Mouse (Mus musculus) stomach, embryonic 16.5 days (tissue): ENCODE results near the gene Ascc1. TPM values are rescaled to one million over a fixed set of nuclear protein-coding genes. Genes with fewer than 3 reads are reported as not detected.
A peak's percentile ranks its signal among the peaks of the same experiment; 100 is the strongest.

Experiments used
- ATAC-seq: fragments of 200-750 bp; cut with Nextera tagmentation; 2 replicates; pipeline ENCODE4 v1.8.0; 2017; ENCODE audit warnings: moderate number of reproducible peaks, moderate TSS enrichment; ENCODE audit not compliant: insufficient read depth, low FRiP score
- H3K27ac ChIP-seq: fragments of 300-500 bp; sonication (generic); 2 replicates; pipeline ENCODE4 v1.5.1; 2014; ENCODE audit warnings: low read length
- H3K27me3 ChIP-seq: fragments of 300-500 bp; sonication (generic); 2 replicates; pipeline ENCODE4 v1.6.1; 2014; ENCODE audit warnings: low read length, control low read depth, mixed read lengths; ENCODE audit not compliant: control insufficient read depth, insufficient read depth
- H3K36me3 ChIP-seq: fragments of 300-500 bp; sonication (generic); 2 replicates; pipeline ENCODE4 v1.6.1; 2014; ENCODE audit warnings: low read length; ENCODE audit not compliant: control insufficient read depth, insufficient read depth
- H3K4me1 ChIP-seq: fragments of 300-500 bp; sonication (generic); 2 replicates; pipeline ENCODE4 v1.6.1; 2014; ENCODE audit warnings: low read length, control low read depth, mixed read lengths; ENCODE audit not compliant: control insufficient read depth, insufficient read depth
- H3K4me2 ChIP-seq: fragments of 300-500 bp; sonication (generic); 2 replicates; pipeline ENCODE4 v1.6.1; 2014; ENCODE audit warnings: low read depth, low read length, mixed read lengths
- H3K4me3 ChIP-seq: fragments of 300-500 bp; sonication (generic); replicated peaks from 2 replicates; pipeline ENCODE4 v1.5.1; 2014; ENCODE audit warnings: mild to moderate bottlenecking, low read length
- H3K9ac ChIP-seq: fragments of 300-500 bp; sonication (generic); 2 replicates; pipeline ENCODE4 v1.6.1; 2014; ENCODE audit warnings: low read length
- H3K9me3 ChIP-seq: fragments of 300-500 bp; sonication (generic); replicated peaks from 2 replicates; pipeline ENCODE4 v1.6.1; 2016; ENCODE audit warnings: low read length, control low read depth; ENCODE audit not compliant: control insufficient read depth
- WGBS: fragments of 180-500 bp; shearing (Covaris S2); extraction: QIAGEN DNeasy Blood & Tissue Kit; methylation state at CpG from one replicate; pipeline ENCODE4 v1.1.7; 2014; 5-methylcytosine and 5-hydroxymethylcytosine counted together
- polyA plus RNA-seq: library from polyadenylated mRNA; unstranded; fragments of >200 nt; fragmentation: Nextera tagmentation; extraction: Ambion mirVana; gene quantifications from 2 replicates; pipeline ENCODE4 v1.2.1, GENCODE M21; 2015

The Ascc1 gene
- polyA plus RNA-seq, 1 experiment from 2014 or later = 45.2 TPM

DNA sequence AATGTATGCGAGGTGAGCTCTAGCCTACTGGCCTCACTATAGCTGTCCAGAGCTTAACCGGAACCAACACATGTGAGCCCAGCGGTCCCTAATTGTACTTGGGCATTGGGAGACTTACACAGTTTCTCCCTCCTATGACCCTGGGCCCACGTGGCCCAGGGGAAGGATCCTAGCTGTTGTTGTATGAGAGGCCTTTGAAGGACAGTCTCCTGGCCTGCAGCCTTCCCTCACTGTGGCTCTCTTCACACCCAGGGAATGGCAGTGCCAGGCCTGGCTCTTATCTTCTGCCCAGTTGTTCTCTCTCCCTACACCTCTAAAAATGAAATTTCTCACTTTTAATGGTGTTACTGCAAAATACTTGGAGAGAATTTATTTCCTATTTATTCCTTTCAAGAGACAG, 114.4 kb downstream of the Ascc1 start:
- H3K9me3 ChIP-seq = no peaks in the 10 kb centered on the region
- H3K9ac ChIP-seq = no peak overlapping the region
- peaks cover 8% of the 10 kb centered on the region for H3K4me1 ChIP-seq
- H3K27ac ChIP-seq = no peak overlapping the region
- 56% methylated on average over 4 of the region's 4 CpGs for WGBS
- no peaks in the 10 kb centered on the region for H3K27me3 ChIP-seq
- no peak overlapping the region for H3K4me2 ChIP-seq
- H3K36me3 ChIP-seq = no peaks in the 10 kb centered on the region
- no peak for ATAC-seq
- H3K4me3 ChIP-seq = no peak overlapping the region

DNA sequence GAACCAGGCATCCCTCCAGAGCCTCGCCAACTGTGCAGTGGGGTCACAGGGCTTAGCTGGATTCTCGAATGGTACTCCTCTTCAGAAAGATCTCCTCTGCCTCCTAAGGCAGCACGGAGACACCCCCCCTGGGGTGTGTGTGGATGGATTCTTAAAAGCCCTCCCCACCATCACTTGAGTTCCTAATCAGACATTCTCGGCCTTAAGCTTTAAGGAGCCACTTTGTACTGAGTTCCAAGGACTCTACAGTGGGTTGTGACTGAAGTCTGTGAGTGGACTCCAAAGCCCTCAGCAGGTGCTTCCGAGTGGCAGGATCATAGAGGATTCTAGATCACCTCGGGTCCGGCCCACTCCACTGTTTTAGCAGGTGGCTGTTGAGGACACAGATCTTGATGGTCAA, 115.9 kb downstream of the Ascc1 start:
- H3K4me3 ChIP-seq = no peak overlapping the region
- H3K36me3 ChIP-seq = no peaks in the 10 kb centered on the region
- WGBS = 69% methylated on average over 7 of the region's 7 CpGs
- no peak overlapping the region for H3K4me2 ChIP-seq
- no peak overlapping the region for H3K9ac ChIP-seq
- no peak for ATAC-seq
- no peak overlapping the region for H3K27ac ChIP-seq
- H3K9me3 ChIP-seq = no peaks in the 10 kb centered on the region
- no peaks in the 10 kb centered on the region for H3K27me3 ChIP-seq
- peaks cover 8% of the 10 kb centered on the region for H3K4me1 ChIP-seq

DNA sequence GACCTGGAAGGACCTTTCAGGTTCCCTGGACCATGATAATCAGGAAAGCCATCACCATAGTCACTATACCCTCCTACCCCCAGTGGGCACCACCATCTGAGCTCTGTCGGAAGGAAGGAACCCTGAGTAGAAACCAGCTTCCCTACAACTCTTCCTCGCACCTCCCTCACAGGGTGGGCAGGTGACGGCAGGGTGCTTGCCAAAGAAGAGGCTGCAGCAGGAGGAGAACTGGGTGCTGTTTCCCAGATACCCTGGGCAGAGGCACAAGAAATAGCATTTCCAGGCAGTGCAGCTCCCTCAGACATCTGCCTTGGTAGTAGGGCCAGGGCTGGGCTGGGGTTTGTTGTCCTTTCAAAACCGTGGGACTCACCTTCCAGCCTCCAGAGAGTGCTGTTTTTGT, 118.0 kb downstream of the Ascc1 start:
- H3K36me3 ChIP-seq = no peaks in the 10 kb centered on the region
- no peak for ATAC-seq
- H3K4me2 ChIP-seq = no peak overlapping the region
- no peaks in the 10 kb centered on the region for H3K9me3 ChIP-seq
- peaks cover 6% of the 10 kb centered on the region for H3K4me1 ChIP-seq
- H3K27ac ChIP-seq = no peak overlapping the region
- 74% methylated on average over 4 of the region's 4 CpGs for WGBS
- H3K4me3 ChIP-seq = no peak overlapping the region
- no peak overlapping the region for H3K9ac ChIP-seq
- no peaks in the 10 kb centered on the region for H3K27me3 ChIP-seq

DNA sequence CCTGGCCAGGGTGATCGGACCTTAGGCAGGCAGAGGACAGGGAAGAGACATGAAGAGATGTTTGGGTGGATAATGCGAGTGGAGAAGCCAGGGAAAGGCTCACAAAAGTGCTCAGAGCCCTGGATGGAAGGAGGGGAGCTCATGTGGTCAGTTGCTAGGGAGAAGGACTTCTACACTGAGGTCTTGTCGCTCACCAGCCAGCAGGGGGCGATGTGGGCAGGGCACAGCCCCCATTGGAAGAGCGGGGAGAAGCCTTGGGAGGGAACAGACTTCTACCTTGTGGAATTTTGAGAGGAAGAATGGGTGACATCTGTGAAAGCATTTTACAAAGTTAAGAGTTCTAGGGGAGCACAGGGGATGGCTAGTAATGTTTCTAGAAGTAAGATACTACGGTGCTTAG, 121.5 kb downstream of the Ascc1 start:
- H3K27me3 ChIP-seq = no peaks in the 10 kb centered on the region
- 66% methylated on average over 6 of the region's 6 CpGs for WGBS
- no peak for ATAC-seq
- H3K4me2 ChIP-seq = no peak overlapping the region
- no peaks in the 10 kb centered on the region for H3K36me3 ChIP-seq
- no peaks in the 10 kb centered on the region for H3K9me3 ChIP-seq
- H3K9ac ChIP-seq = no peak overlapping the region
- no peaks in the 10 kb centered on the region for H3K4me1 ChIP-seq
- no peak overlapping the region for H3K27ac ChIP-seq
- no peak overlapping the region for H3K4me3 ChIP-seq

DNA sequence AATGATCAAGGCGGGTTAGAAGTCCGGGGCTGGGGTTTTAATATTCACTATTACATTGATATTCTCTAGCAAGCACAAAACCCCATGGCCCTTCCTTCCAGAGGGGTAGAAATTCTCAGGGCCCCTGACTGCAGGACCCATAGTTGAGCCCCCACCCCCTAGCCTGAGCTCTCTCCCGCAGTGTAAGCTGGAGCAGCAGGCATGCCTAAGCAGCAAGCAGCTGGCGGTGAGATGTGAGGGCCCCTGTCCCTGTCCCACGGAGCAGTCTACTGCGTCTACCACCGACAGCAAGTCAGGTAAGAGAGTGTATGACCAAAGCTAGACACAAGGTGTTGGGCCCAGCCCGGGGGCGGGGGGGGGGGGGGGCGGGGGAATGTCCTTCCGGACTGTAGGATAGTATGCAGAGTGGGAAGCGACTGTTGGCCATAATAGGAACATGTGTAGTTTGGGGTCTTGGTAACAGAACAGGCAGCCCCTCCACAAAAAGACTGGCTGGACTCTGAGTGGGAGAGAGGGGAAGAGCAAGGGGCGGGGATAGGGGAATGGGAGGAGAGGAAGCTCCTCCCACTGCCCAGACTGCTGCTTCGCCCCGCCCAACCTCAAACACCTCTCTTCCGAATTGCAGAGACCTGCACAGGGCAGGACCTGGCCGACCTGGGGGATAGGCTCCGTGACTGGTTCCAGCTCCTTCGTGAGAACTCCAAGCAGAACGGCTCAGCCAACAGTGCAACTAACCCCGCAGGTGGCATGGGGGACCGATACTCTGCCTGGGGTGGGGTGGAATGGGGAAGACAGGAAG, 123.1 kb downstream of the Ascc1 start:
- no peaks in the 10 kb centered on the region for H3K27me3 ChIP-seq
- peak; percentile 49 for ATAC-seq

DNA sequence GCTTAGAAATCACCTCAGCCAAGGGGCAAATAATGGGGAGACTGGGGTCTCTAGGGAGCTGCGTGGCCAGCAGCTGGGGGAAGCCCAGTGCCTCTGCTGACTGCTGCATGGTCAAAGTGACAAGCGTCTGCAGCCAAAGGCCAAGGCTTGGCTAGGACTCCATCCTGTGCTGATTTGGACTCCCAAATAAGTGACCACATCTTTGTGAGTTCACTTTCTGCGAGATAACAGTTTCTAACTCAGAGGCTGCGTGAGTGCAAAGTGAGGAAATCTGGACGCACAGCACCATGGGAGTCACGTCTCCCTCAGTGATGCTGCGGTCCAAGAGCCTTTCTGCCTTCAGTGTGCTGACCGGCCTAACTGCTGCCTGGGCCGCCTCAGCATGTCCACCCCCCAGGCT, 125.7 kb downstream of the Ascc1 start:
- no peak overlapping the region for H3K27ac ChIP-seq
- no peak overlapping the region for H3K9ac ChIP-seq
- no peaks in the 10 kb centered on the region for H3K27me3 ChIP-seq
- no peaks in the 10 kb centered on the region for H3K4me1 ChIP-seq
- ATAC-seq = no peak
- WGBS = 85% methylated on average over 9 of the region's 9 CpGs
- H3K9me3 ChIP-seq = no peaks in the 10 kb centered on the region
- no peaks in the 10 kb centered on the region for H3K36me3 ChIP-seq
- no peak overlapping the region for H3K4me2 ChIP-seq
- H3K4me3 ChIP-seq = no peak overlapping the region

More for the DNA sequence above, 123.1 kb downstream of the Ascc1 start:
- Histone ChIP-seq H3K4me3 (peak overlapping the region; percentile 15; the same call in 1 of the 2 replicates), H3K27ac (no peak overlapping the region), H3K36me3 (no peaks in the 10 kb centered on the region), H3K4me2 (peak overlapping the region; percentile 43), H3K4me1 (no peaks in the 10 kb centered on the region), H3K9ac (peak overlapping the region; percentile 21; the same call in 1 of the 2 replicates), H3K9me3 (no peaks in the 10 kb centered on the region)
- 23% methylated on average over 20 of the region's 22 CpGs for WGBS

DNA sequence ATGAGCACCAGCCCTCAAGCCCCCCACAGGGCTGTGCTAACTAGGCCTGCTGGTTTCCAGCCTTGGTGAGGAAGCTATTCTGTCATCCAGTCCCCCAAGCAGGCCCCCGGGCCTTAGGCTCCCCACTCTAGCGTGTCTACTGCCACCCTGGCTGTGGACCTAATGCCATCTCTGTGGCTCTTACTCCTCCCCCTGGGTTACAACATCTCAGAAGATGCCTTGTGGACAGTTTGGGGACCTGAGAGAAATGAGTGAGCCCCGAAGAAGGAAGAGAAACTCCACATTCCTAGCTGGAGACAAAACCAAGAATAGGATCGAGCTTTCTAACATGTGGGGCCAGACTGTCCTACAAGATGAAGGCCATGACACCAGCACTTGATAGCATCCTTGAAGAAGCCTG, 127.9 kb downstream of the Ascc1 start:
- Histone ChIP-seq H3K27ac (no peak overlapping the region), H3K4me1 (no peaks in the 10 kb centered on the region), H3K4me3 (no peak overlapping the region), H3K36me3 (no peaks in the 10 kb centered on the region), H3K27me3 (no peaks in the 10 kb centered on the region), H3K9me3 (no peaks in the 10 kb centered on the region), H3K4me2 (no peak overlapping the region), H3K9ac (no peak overlapping the region)
- 83% methylated on average over 4 of the region's 4 CpGs for WGBS
- ATAC-seq = no peak

DNA sequence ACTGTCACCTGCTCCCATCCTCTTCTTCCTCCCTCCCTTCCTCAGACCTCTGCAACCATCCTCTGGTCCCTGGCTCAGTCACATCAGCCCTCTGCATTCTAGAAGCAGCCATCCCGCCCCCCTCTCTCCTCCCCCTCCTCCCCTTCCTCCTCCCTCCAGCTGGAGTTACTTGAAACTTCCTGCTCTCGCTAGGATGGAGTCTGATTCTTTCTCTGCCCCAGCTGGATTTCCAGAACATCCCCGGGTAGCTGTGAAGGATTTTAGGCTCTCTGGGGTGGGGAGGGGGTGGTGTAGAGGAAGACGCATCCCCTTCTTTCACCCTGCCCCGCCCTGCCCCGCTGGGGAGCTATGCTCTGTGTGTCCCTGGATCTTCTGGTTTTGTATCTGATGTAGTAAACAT, 130.9 kb downstream of the Ascc1 start:
- Histone ChIP-seq H3K27ac (no peak overlapping the region), H3K27me3 (no peaks in the 10 kb centered on the region), H3K9ac (no peak overlapping the region), H3K4me2 (no peak overlapping the region), H3K4me1 (peaks cover 7% of the 10 kb centered on the region; the same call in 1 of the 2 replicates), H3K9me3 (no peaks in the 10 kb centered on the region), H3K36me3 (no peaks in the 10 kb centered on the region), H3K4me3 (no peak overlapping the region)
- ATAC-seq = peak; percentile 22; the same call in 1 of the 2 replicates
- 20% methylated on average over 6 of the region's 6 CpGs for WGBS

DNA sequence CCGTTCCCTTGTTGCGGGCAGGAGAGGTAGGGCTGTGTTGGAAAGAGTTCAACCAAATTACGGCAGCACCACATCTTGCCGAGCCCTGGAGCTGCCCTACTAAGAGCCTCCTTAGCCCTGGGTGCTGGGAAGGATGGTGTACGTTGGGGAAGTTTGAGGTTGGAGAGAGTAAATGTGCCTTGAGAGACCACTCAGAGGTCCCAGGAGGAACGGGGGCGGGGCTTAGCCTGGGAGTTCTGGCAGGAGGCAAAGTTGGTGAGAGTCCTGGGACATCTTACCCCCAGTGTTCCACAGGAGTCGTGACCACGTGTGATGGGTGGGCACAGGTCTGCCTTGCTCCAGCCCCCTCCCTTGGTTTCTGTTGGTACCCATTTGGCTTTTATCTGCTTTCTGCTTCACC, 131.6 kb downstream of the Ascc1 start:
- H3K4me2 ChIP-seq = no peak overlapping the region
- H3K4me3 ChIP-seq = no peak overlapping the region
- H3K27ac ChIP-seq = no peak overlapping the region
- no peaks in the 10 kb centered on the region for H3K27me3 ChIP-seq
- no peaks in the 10 kb centered on the region for H3K36me3 ChIP-seq
- WGBS = 49% methylated on average over 9 of the region's 9 CpGs
- no peak for ATAC-seq
- H3K4me1 ChIP-seq = peaks cover 7% of the 10 kb centered on the region; the same call in 1 of the 2 replicates
- no peaks in the 10 kb centered on the region for H3K9me3 ChIP-seq
- H3K9ac ChIP-seq = no peak overlapping the region
